Mouse (Mus musculus): ENCODE measurements around the gene Slc2a13. TPM values are rescaled to one million over a fixed set of nuclear protein-coding genes. Genes with fewer than 3 reads are reported as not detected.

Slc2a13 gene
- polyA plus RNA-seq, 1 experiment from 2014 or later = not detected

DNA sequence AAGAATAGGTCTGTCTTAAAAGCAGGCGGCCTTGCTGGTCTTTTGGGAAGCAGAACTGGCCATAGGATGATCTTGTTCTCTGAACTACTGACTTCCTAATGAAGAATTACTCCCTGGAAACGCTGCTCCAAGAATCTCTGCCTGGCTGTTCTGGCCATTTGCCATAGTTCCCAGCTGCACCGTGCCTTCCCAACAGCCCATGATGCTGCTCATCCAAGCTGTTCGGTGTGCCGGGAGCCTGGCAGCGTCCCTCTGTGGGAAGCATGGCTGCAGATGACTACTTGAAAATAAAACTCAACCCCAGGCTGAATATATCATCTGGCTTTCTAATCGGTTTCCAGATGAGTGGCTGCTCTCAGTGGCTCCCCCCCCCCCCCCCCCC is 199.9 kb downstream of the Slc2a13 start:
- WGBS (ENCODE audit: missing documents) = 80% methylated on average over 7 of the region's 7 CpGs
- Histone ChIP-seq H3K36me3 (ENCODE audit: inconsistent target) (no peaks in the 10 kb centered on the region), H3K79me2 (ENCODE audit: inconsistent target) (no peaks in the 10 kb centered on the region), H3K4me3 (ENCODE audit: inconsistent target) (no peak overlapping the region), H3K27ac (no peak overlapping the region)

DNA sequence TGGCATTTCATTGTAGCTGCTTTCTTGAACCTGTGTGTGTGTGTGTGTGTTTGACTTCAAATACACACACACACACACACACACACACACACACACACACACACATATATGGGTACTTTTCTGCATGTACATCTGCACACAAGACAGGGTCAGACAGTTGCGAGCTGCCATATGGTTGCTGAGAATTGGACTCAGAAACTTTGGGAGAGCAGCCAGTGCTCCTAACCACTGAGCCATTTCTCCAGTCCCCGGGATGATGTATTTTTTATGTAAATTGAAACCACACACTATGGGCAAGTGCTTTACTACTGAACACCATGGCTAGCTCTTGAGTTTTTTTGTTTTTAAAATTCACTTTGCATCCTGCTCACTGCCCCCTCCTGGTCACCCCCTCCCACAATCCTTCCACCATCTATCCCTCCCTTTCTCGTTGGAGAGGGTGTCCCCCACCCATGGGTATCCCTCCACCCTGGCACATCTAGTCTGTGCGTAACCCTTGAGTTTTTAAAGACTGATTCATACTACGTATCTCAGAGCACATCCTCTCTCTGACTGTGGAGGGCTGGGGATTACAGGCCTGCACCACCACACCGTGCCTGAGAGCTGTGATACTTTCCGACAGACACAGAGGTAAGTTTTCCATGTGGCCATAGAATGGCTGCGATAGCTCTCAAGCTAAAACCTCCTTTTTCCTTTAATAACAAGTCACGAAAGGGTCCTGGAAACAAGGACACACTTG is 200.4 kb downstream of the Slc2a13 start:
- WGBS (ENCODE audit: missing documents) = 94% methylated on average over 8 of the region's 9 CpGs
- Histone ChIP-seq H3K27ac (no peak overlapping the region), H3K36me3 (ENCODE audit: inconsistent target) (no peaks in the 10 kb centered on the region), H3K79me2 (ENCODE audit: inconsistent target) (no peaks in the 10 kb centered on the region), H3K4me3 (ENCODE audit: inconsistent target) (no peak overlapping the region)

DNA sequence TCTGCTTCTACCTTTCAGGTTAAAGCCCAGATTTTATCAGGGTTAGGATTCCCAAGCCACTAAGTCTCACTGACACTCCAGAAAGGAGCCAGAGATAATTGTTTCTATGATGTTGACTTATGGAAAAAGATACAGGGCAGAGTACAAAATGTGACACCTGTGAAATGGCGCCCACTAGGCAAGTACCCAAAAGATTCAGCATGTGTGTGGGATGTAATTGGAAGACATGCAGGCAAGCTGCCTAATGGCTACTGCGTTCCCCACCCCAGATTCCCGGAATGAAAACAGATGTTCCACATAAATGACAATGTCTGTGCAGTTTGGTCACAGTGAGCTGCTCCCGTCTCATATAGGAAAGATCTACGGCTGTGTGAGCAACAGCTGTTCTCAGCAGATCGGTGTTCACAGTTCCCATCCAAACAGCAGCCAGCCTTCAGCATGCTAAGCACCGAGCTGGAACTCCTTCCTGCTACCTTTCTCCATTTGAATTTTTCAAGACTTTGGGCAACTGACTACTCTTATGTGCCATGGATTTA is 201.1 kb downstream of the Slc2a13 start:
- H3K36me3 ChIP-seq (ENCODE audit: inconsistent target) = no peaks in the 10 kb centered on the region
- no peaks in the 10 kb centered on the region for H3K79me2 ChIP-seq (ENCODE audit: inconsistent target)
- H3K4me3 ChIP-seq (ENCODE audit: inconsistent target) = no peak overlapping the region
- 91% methylated on average over 7 of the region's 7 CpGs for WGBS (ENCODE audit: missing documents)
- H3K27ac ChIP-seq = no peak overlapping the region

DNA sequence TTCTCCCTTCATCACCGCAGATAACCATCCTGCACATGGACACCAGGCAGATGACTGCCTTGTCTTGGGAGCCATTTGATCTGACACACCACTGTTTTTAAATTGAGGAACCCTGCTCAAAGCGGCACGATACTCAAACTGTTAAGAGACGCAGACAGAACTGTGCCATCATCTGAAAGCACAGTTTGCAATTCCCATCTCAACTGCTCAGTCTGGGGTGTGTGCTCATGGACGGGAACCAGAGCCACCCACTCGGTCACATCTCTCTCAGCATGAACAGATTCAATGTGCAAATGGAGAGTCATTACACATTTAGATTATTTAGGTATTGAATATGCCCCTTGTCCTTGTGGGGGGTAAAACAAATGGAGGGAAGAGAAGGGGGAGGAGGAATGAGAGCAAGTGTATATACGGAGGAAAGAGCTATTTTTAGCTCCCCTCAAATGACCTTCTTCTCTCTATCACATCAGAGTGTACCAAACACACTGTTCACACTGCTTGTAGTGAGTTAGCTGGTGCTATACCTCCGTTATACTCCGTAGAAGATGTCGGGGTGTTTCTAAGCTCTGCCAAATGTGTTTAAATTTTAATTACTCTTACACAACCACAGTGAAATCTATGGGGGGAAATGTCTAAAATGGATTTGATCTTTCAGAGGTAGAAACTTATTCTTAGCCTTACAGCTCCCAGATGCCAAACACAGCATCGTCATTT is 203.2 kb downstream of the Slc2a13 start:
- 85% methylated on average over 10 of the region's 11 CpGs for WGBS (ENCODE audit: missing documents)
- Histone ChIP-seq H3K36me3 (ENCODE audit: inconsistent target) (no peaks in the 10 kb centered on the region), H3K79me2 (ENCODE audit: inconsistent target) (no peaks in the 10 kb centered on the region), H3K4me3 (ENCODE audit: inconsistent target) (no peak overlapping the region), H3K27ac (no peak overlapping the region)

DNA sequence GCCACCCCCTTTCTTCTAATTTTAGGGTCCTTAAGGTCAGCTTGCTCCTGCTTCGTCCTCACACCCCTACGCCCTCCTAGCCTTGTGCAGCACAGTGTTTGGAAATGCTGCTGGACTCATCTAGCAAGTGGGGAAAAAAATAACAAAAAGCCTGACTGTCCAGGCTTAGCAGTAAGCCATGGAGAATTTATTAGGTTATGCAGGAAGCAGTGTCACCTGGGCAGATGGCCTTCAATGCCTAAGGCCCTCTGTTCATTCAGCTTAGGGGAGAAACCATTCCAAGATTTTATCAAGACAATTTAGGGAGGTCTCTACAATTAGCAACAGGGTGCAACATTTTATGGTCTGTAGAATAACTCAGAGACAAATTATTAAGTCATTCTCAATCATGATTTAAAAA is 212.6 kb downstream of the Slc2a13 start:
- Histone ChIP-seq H3K4me3 (ENCODE audit: inconsistent target) (no peak overlapping the region), H3K27ac (no peak overlapping the region), H3K36me3 (ENCODE audit: inconsistent target) (no peaks in the 10 kb centered on the region), H3K79me2 (ENCODE audit: inconsistent target) (no peaks in the 10 kb centered on the region)
- WGBS (ENCODE audit: missing documents) = 96% methylated on average over 2 of the region's 2 CpGs

DNA sequence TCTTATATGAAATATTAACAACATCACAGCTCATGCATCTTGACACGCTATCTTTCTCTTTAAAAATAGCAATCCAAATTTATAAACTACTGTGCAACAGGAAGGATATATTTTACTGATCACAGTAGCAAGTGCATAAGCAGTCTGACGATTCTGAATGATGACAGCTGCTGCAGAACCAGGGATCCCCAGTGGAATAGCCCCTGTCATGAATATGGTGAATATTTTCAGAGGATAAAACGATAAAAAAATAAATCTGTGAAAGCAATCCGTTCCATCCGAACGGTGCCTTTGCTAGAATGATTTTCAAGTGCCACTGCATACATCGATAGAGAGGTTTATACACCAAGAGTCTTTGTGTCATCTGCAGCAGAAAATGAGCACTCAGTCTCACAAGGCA is 222.1 kb downstream of the Slc2a13 start:
- no peaks in the 10 kb centered on the region for H3K79me2 ChIP-seq (ENCODE audit: inconsistent target)
- no peak overlapping the region for H3K27ac ChIP-seq
- no peak overlapping the region for H3K4me3 ChIP-seq (ENCODE audit: inconsistent target)
- 93% methylated on average over 7 of the region's 7 CpGs for WGBS (ENCODE audit: missing documents)
- H3K36me3 ChIP-seq (ENCODE audit: inconsistent target) = no peaks in the 10 kb centered on the region

DNA sequence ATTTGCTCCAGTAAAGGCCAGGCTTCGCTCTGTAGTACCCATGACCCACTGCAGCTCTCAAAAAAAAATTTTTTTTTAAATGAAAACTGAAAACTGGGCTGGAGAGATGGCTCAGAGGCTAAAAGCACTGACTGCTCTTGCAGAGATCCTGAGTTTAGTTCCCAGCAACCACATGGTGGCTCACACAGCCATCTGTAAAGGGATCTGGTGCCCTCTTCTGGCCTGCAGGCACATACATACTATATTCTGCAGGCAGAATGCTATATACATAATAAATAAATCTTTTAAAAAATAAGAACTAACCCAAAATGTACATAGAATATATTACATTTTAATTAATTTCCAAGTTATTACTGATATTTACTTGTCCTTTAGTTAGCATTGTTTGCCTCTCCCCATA is 234.7 kb downstream of the Slc2a13 start:
- Histone ChIP-seq H3K36me3 (ENCODE audit: inconsistent target) (no peaks in the 10 kb centered on the region), H3K4me3 (ENCODE audit: inconsistent target) (no peak overlapping the region), H3K27ac (no peak overlapping the region), H3K79me2 (ENCODE audit: inconsistent target) (no peaks in the 10 kb centered on the region)
- 89% methylated on average over 1 of the region's 1 CpGs for whole genome bisulfite sequencing (ENCODE audit: missing documents)

DNA sequence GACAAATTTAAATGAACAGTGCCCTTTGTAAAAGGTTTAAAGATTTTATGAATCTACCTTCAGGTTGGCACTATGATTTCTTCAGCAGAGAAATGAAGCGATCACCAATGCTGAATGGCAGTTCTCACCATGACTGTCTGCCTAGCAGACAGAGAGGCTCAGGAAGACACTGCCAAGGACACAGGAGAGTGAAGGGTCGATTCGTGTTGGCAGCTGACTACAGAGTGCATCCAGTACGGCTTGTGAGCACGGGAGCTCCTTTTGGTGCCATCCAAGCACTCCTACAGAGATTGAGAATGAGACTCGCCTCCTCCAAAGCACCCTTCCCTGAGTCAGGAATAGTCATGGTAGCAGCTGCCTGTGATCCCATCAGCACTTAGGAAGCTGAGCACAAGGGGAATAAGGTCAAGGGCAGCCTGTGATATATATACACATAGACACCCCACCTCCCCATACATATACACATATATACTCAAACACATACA is 238.6 kb downstream of the Slc2a13 start:
- H3K27ac ChIP-seq = no peak overlapping the region

DNA sequence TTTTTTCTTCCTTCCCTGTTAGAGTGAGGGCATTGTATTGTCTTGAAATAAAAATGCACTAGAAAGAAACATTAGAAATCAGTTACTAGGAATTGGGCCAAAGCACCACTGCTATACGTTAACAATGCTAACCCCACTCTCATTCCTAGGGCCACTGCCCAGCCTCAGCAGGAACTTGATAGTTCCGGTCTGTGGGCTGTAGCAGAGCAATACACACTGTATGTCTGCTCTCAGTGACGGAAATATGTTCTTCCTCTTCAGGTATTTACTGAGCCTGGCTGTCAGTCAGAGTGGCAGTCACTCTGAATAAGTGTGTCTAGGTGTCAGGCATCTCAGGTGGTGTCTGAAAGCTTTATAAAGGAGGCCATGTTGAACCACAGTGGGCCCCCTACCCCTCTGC is 245.3 kb downstream of the Slc2a13 start:
- WGBS (ENCODE audit: missing documents) = 0% methylated on average over 3 of the region's 3 CpGs
- H3K4me3 ChIP-seq (ENCODE audit: inconsistent target) = no peak overlapping the region
- H3K36me3 ChIP-seq (ENCODE audit: inconsistent target) = no peaks in the 10 kb centered on the region
- H3K27ac ChIP-seq = no peak overlapping the region
- H3K79me2 ChIP-seq (ENCODE audit: inconsistent target) = no peaks in the 10 kb centered on the region

More for the DNA sequence above, 238.6 kb downstream of the Slc2a13 start:
- no peaks in the 10 kb centered on the region for H3K36me3 ChIP-seq (ENCODE audit: inconsistent target)
- H3K4me3 ChIP-seq (ENCODE audit: inconsistent target) = no peak overlapping the region
- no peaks in the 10 kb centered on the region for H3K79me2 ChIP-seq (ENCODE audit: inconsistent target)
- 88% methylated on average over 6 of the region's 6 CpGs for WGBS (ENCODE audit: missing documents)

DNA sequence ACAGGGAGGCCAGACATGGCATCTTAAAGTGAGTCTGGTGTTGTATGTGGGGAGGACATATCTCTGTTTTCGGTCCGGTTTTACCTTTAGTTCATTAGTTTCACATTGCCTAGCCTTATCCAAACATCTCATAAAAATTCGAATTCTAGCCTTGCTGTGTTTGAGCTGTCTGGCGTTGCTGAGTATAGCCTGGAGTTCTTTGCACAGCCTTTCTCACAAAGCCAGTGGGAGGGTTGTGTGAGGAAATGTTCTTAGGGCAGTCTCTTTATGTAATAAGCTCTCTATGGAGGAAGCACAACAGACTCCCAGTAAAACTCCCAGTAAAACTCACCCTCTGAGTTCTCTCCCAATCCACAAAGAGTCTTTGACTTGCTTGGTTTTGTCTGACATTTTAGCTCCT is 246.0 kb downstream of the Slc2a13 start:
- H3K79me2 ChIP-seq (ENCODE audit: inconsistent target) = no peaks in the 10 kb centered on the region
- H3K4me3 ChIP-seq (ENCODE audit: inconsistent target) = no peak overlapping the region
- 76% methylated on average over 4 of the region's 4 CpGs for WGBS (ENCODE audit: missing documents)
- H3K36me3 ChIP-seq (ENCODE audit: inconsistent target) = no peaks in the 10 kb centered on the region
- H3K27ac ChIP-seq = no peak overlapping the region

DNA sequence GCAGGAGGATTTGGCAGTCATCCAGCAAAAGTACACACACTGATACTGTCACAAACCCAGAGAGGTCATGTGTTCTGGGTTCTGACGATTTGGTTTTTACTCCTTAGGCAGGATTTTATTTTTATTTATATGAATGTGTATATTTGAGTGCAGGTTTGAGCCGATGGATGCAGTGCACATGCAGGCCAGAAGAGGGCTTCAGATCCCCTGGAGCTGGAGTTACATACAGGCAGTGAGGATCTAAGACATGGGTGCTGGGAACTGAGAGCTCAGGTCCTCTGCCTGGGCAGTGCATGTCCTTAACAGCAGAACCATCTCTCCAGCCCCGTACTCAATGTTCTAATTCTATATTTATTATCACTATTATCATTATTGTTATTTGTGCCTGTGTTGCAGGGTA is 253.7 kb downstream of the Slc2a13 start:
- no peaks in the 10 kb centered on the region for H3K79me2 ChIP-seq (ENCODE audit: inconsistent target)
- H3K4me3 ChIP-seq (ENCODE audit: inconsistent target) = no peak overlapping the region
- WGBS (ENCODE audit: missing documents) = 72% methylated on average over 3 of the region's 3 CpGs
- H3K36me3 ChIP-seq (ENCODE audit: inconsistent target) = no peaks in the 10 kb centered on the region
- no peak overlapping the region for H3K27ac ChIP-seq

DNA sequence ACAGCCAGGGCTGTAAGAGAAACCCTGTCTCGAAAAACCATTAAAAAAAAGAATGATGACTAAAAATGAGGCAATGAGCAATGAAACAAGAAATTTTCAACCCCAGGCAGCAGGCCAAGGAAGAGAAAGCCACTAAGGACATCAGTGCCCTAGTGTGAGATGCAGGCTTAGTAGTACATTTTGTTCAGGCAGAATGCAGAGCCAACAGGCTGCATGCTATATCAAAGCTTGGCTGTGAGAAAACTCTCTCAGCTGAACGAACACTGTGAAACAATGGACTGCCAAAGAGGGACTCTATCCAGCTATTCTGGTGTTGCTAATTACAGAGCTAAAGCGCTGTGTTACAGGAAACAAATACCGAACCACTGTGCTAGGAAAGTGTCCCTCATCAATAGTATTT is 256.1 kb downstream of the Slc2a13 start:
- Histone ChIP-seq H3K79me2 (ENCODE audit: inconsistent target) (no peaks in the 10 kb centered on the region), H3K27ac (no peak overlapping the region), H3K4me3 (ENCODE audit: inconsistent target) (no peak overlapping the region), H3K36me3 (ENCODE audit: inconsistent target) (no peaks in the 10 kb centered on the region)
- WGBS (ENCODE audit: missing documents) = 81% methylated on average over 4 of the region's 4 CpGs

DNA sequence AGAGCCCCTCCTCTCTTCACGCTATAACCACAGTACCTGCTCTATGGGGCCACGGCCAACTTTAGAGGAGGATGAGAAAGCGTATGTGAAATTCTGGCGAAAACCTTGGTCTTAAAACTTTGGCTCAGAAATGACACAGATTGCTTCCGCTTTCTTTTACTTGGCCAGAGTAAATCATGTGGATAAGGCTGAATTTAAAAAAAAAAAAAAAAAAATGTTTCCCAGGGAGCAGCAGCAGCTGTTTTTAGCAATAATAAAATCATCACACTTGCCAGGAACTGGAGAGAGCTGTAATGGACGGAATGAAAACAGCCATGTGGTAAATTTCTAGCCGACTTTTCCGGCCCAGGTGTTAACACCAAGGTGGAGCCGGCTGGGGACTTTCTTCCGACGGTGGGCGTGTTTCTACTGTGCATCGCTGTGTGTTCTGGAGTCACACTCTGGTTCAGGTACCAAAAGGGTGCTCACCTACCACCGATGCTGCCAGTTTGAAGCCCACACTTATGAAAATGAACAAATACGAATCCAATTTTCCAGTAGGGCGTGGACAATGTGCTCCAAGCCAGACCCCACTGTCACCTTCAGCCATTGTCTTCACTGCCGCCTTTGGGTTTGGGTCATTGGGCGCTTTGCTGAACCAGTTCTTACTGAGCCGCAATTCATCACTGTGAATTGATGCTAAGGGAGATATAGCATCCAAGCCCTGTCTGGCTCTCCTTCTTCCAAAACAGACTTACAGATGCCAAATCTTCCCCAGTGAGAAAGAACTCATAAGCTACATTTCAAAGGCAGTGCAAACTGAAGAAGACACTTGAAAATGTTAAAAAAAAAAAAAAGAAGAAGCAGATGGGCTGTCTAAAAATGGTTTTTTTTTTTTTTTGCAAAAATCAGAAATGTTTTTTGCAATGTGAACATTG is 258.4 kb downstream of the Slc2a13 start:
- no peak overlapping the region for H3K27ac ChIP-seq
- 95% methylated on average over 19 of the region's 19 CpGs for WGBS (ENCODE audit: missing documents)
- H3K4me3 ChIP-seq (ENCODE audit: inconsistent target) = no peak overlapping the region
- no peaks in the 10 kb centered on the region for H3K79me2 ChIP-seq (ENCODE audit: inconsistent target)
- no peaks in the 10 kb centered on the region for H3K36me3 ChIP-seq (ENCODE audit: inconsistent target)

DNA sequence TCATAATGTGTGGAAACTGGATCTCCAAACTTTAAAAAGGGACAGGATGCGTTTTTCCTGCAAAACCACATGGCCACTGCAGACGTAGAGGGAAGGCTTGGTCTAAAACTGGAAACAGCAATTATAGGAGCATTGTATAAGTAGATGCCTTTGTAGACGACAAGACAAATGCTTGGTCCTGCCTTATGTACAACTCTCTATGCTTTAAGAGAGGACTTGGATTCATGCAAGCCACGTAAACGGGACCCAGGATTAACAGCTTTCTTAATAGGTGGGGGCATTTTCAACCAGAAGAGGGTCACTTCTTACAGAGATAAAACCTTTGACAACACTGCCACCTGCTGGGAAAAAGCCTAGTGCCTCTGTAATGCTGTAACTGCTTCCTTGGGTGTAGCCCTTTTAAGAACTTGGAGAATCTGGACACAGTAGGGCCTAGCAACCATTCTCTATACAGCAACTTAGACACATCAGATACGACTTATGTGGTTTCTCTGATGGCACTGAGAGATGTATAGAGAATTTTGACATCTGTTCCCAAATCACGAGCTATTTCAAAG is 268.7 kb downstream of the Slc2a13 start:
- Histone ChIP-seq H3K4me3 (ENCODE audit: inconsistent target) (no peak overlapping the region), H3K79me2 (ENCODE audit: inconsistent target) (no peaks in the 10 kb centered on the region), H3K27ac (no peak overlapping the region), H3K36me3 (ENCODE audit: inconsistent target) (no peaks in the 10 kb centered on the region)
- 57% methylated on average over 7 of the region's 7 CpGs for WGBS (ENCODE audit: missing documents)

Measured in macrophage (primary cell).